Mouse (Mus musculus) activated CD4-positive, CD25-positive, alpha-beta regulatory T cell (primary cell): ENCODE measurements around the gene Slc5a3. TPM values are rescaled to one million over a fixed set of nuclear protein-coding genes. Genes with fewer than 3 reads are reported as not detected.

Experiments used
- polyA plus RNA-seq, 2 experiments: library from polyadenylated mRNA; unstranded; fragments of 100-300 nt; shearing (Covaris generic); gene quantifications; one replicate each; pipeline ENCODE4 v1.2.1; 2017

Slc5a3 gene
- 1 to 10 TPM; 3.1 to 6.0 TPM for polyA plus RNA-seq

GRCm38 (mm10) chr16:92057852-92058643 lies at the start of gene Slc5a3, which contains the start of the genes Mrps6 and Gm49711:
TSS of gene Slc5a3 (plus strand) at chr16:92058322.
TSS of gene Mrps6 (plus strand) at chr16:92058270.
TSS of gene Gm49711 (plus strand) at chr16:92058316.

Other genes with a start within 250 kb of the Slc5a3 start
- gene Mrps6, start 52 bp upstream of the Slc5a3 start, polyA plus RNA-seq, result 100 to 1,000 TPM; 105 to 106 TPM
- gene Gm49711, start within 50 bp of the Slc5a3 start, polyA plus RNA-seq, result under 1 TPM in 1 of 2 experiments, not detected in 1; 0.16 TPM
- gene Kcne2, start 234.1 kb downstream of the Slc5a3 start, polyA plus RNA-seq, result under 1 TPM in 1 of 2 experiments, not detected in 1; 0.41 TPM
- 100 to 1,000 TPM in 1 of 2 experiments, 10 to 100 TPM in 1; 99.0 to 117 TPM for gene Smim11, start 243.0 kb downstream of the Slc5a3 start, polyA plus RNA-seq